Mouse (Mus musculus) C2C12 (cell line): ENCODE measurements around the gene Exoc8. TPM values are rescaled to one million over a fixed set of nuclear protein-coding genes. Genes with fewer than 3 reads are reported as not detected.

Experiments
- H3K27me3 ChIP-seq: one replicate; pipeline ENCODE4 v1.6.1; 2011; ENCODE audit not compliant: control insufficient read depth, insufficient read depth, insufficient read length
- H3K36me3 ChIP-seq: one replicate; pipeline ENCODE4 v1.6.1; 2011; ENCODE audit not compliant: control insufficient read depth, insufficient read depth
- H3K4me3 ChIP-seq: one replicate; pipeline ENCODE4 v1.5.1; 2011; ENCODE audit warnings: mild to moderate bottlenecking, control low read depth; ENCODE audit not compliant: poor library complexity, insufficient read depth, severe bottlenecking
- H3K79me2 ChIP-seq: one replicate; pipeline ENCODE4 v1.6.1; 2011; ENCODE audit not compliant: control insufficient read depth, insufficient read depth
- H3K79me3 ChIP-seq: one replicate; pipeline ENCODE4 v1.6.1; 2011; ENCODE audit warnings: low read depth, control low read depth
- H3ac ChIP-seq: one replicate; pipeline ENCODE3; 2011; ENCODE audit warnings: low read depth; ENCODE audit not compliant: control insufficient read depth, insufficient read length
- CEBPB ChIP-seq: IDR thresholded peaks from one replicate; pipeline ENCODE4 v1.6.1; 2011; ENCODE audit warnings: low read depth, mild to moderate bottlenecking, control low read depth, moderate library complexity
- CTCF ChIP-seq: IDR thresholded peaks from one replicate; pipeline ENCODE4 v1.5.1; 2011; ENCODE audit not compliant: control insufficient read depth, insufficient read depth, insufficient read length
- FOSL1 ChIP-seq: IDR thresholded peaks from one replicate; pipeline ENCODE4 v1.8.0; 2011; ENCODE audit warnings: mild to moderate bottlenecking, low read length; ENCODE audit not compliant: poor library complexity, insufficient read depth, severe bottlenecking
- MAX ChIP-seq: IDR thresholded peaks from one replicate; pipeline ENCODE4 v1.6.1; 2011; ENCODE audit warnings: mild to moderate bottlenecking, control low read depth
- MYOD1 ChIP-seq: IDR thresholded peaks from one replicate; pipeline ENCODE4 v1.6.1; 2011; ENCODE audit warnings: low read depth; ENCODE audit not compliant: control insufficient read depth, insufficient read length
- MYOG ChIP-seq: IDR thresholded peaks from one replicate; pipeline ENCODE4 v1.6.1; 2011; ENCODE audit not compliant: control insufficient read depth, insufficient read length; ENCODE audit errors: extremely low read depth
- USF1 ChIP-seq: IDR thresholded peaks from one replicate; pipeline ENCODE4 v1.6.1; 2011; ENCODE audit warnings: low read depth, mild to moderate bottlenecking, control low read depth, moderate library complexity
- polyA plus RNA-seq: library from polyadenylated mRNA; unstranded; fragments of >200 nt; fragmentation: generic; extraction: Trizol; gene quantifications from one replicate; pipeline ENCODE4 v1.2.1, GENCODE M21; 2012; ENCODE audit warnings: missing spikeins

Exoc8 gene
- polyA plus RNA-seq, 1 experiment, result 10.7 TPM

GRCm38 (mm10) chr8:124935116-124935515, 37.6 kb upstream of the Exoc8 start:
- TF ChIP-seq CTCF (no peak), CEBPB (no peak), USF1 (no peak), MYOD1 (no peak), MAX (no peak), MYOG (no peak), FOSL1 (no peak)
- Histone ChIP-seq H3K36me3 (peaks cover 10% of the 10 kb centered on the region), H3K27me3 (no peaks in the 10 kb centered on the region), H3K79me2 (peaks cover 100% of the 10 kb centered on the region), H3K79me3 (peaks cover 79% of the 10 kb centered on the region), H3ac (no peak overlapping the region), H3K4me3 (no peak overlapping the region)

DNA sequence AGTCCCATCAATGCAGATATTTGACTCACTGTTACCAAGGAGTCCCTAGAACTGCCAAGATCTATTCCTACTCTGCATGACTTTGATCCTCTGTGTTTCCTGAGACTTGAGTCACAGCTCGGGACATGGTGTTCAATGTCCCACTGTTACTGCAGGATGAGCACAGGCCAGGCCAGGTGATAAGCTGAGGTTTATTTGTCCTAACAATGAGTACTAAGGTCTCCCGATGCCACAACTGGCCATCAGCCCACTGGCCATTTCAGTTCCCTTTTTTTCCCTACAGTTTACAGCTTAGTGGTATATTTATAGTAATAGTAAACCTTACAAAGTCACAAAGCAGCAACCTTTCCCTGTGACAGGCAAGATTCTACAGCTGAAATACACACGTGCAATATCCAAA, 34.9 kb upstream of the Exoc8 start:
- Histone ChIP-seq H3K79me3 (peaks cover 83% of the 10 kb centered on the region), H3K36me3 (peaks cover 2% of the 10 kb centered on the region), H3ac (no peak overlapping the region), H3K79me2 (peaks cover 100% of the 10 kb centered on the region), H3K4me3 (no peak overlapping the region), H3K27me3 (no peaks in the 10 kb centered on the region)
- TF ChIP-seq CEBPB (no peak), MYOG (no peak), USF1 (no peak), MAX (no peak)

DNA sequence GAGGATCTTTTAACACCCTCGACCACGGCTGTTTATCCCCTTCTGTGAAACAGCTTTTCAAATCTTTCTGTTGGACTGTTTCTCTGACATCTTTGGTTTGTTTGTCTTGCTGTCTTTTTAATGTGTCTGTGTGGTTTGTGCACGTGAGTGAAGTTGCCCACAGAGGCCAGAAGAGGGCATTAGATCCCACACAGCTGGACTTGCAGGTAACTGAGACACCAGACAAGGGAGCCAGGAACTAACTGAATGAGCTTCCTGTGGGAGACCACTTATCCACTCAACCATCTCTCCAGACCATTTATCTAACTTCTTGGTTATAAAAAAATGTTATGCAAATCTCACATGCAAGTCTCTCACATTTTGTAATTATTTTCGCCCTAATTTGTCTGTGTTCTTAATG, 33.1 kb upstream of the Exoc8 start:
- Histone ChIP-seq H3K27me3 (no peaks in the 10 kb centered on the region), H3K4me3 (no peak overlapping the region), H3K79me2 (peaks cover 88% of the 10 kb centered on the region), H3ac (no peak overlapping the region), H3K79me3 (peaks cover 71% of the 10 kb centered on the region), H3K36me3 (no peaks in the 10 kb centered on the region)
- TF ChIP-seq CTCF (no peak), MYOG (no peak), USF1 (no peak), CEBPB (no peak), MYOD1 (no peak), MAX (no peak), FOSL1 (no peak)

DNA sequence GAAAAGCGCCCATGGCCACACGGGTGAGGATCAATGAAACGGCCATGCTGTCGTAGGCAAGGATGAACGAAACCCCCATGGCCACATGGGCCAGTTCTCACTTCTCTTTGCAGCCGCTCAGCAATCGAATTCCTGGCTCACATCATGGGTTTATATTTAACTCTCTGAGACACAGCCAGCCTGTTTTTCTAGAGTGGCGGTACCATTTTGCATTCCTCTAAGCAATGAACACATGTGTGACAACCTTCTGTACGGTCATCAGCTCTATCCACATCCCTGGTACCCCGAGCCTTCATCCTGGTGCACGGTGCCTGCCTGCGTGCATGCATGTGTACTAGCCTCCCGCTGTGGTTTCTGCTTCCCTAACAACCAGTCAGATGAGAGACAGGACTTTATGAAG, 32.6 kb upstream of the Exoc8 start:
- Histone ChIP-seq H3K27me3 (no peaks in the 10 kb centered on the region), H3K79me2 (peaks cover 82% of the 10 kb centered on the region), H3K79me3 (peaks cover 66% of the 10 kb centered on the region), H3ac (no peak overlapping the region), H3K36me3 (no peaks in the 10 kb centered on the region), H3K4me3 (no peak overlapping the region)
- no peak for TF ChIP-seq CEBPB
- TF ChIP-seq FOSL1, result no peak
- TF ChIP-seq MYOG, result no peak
- no peak for TF ChIP-seq CTCF
- TF ChIP-seq MYOD1, result no peak
- no peak for TF ChIP-seq USF1
- no peak for TF ChIP-seq MAX

GRCm38 (mm10) chr8:124929006-124929405, 31.5 kb upstream of the Exoc8 start:
- H3K27me3 ChIP-seq, result no peaks in the 10 kb centered on the region

GRCm38 (mm10) chr8:124926351-124926771, 28.9 kb upstream of the Exoc8 start:
- Histone ChIP-seq H3ac (no peak overlapping the region), H3K36me3 (no peaks in the 10 kb centered on the region), H3K79me3 (peaks cover 62% of the 10 kb centered on the region), H3K4me3 (no peak overlapping the region), H3K27me3 (no peaks in the 10 kb centered on the region), H3K79me2 (peaks cover 82% of the 10 kb centered on the region)
- peak; percentile 98 for TF ChIP-seq MAX
- peak; percentile 65 for TF ChIP-seq MYOD1
- peak; percentile 40 for TF ChIP-seq USF1
- no peak for TF ChIP-seq CEBPB

More at GRCm38 (mm10) chr8:124929006-124929405, 31.5 kb upstream of the Exoc8 start:
- H3K4me3 ChIP-seq, result no peak overlapping the region
- H3K79me3 ChIP-seq, result peaks cover 63% of the 10 kb centered on the region
- H3K79me2 ChIP-seq, result peaks cover 82% of the 10 kb centered on the region
- H3K36me3 ChIP-seq, result no peaks in the 10 kb centered on the region
- TF ChIP-seq FOSL1 (no peak), USF1 (no peak), MYOG (no peak), CEBPB (no peak), MAX (no peak), MYOD1 (no peak), CTCF (no peak)
- no peak overlapping the region for H3ac ChIP-seq
